Mouse (Mus musculus): ENCODE results near the gene Tmem238. TPM values are rescaled to one million over a fixed set of nuclear protein-coding genes. Genes with fewer than 3 reads are reported as not detected.
A peak's percentile ranks its signal among the peaks of the same experiment; 100 is the strongest.

Gene Tmem238
- polyA plus RNA-seq, 1 experiment from 2014 or later = 8.4 TPM

DNA sequence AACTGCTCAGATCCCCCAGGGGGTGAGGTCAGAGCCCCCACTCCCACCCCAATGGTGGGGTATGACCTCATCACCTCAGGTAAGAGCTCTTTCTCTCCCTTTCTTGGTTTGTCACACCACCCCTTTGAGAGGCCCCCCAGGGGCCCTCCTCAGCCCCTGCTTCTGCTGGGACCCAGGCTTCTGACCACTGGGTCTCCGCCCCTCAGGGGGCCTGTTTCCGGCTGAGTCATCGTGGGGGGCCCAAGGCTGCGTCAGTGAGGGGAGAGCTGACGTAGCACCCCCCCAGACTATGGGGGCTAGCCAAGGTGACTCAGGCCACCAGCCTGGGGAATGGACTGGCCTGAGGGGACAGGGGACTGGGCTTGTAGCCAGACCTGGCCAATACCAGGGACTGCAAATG, 9.5 kb downstream of the Tmem238 start:
- Histone ChIP-seq H3K4me1 (ENCODE audit: control insufficient read depth, low read depth, low read length) (peaks cover 14% of the 10 kb centered on the region), H3K27me3 (ENCODE audit: control insufficient read depth, insufficient read depth, low read depth, low read length) (peaks cover 64% of the 10 kb centered on the region), H3K4me2 (ENCODE audit: low read depth, low read length) (no peak overlapping the region), H3K27ac (ENCODE audit: low read length) (no peak overlapping the region), H3K9me3 (replicated peaks; ENCODE audit: control insufficient read depth, low read length) (no peaks in the 10 kb centered on the region), H3K36me3 (ENCODE audit: control insufficient read depth, insufficient read depth) (no peaks in the 10 kb centered on the region; the same call in 1 of the 2 replicates), H3K4me3 (ENCODE audit: low read depth, low read length) (no peak overlapping the region), H3K9ac (ENCODE audit: low read depth, low read length) (no peak overlapping the region)
- no peak for ATAC-seq (ENCODE audit: low read depth)
- WGBS (ENCODE audit: insufficient replicate concordance) = 7% methylated on average over 5 of the region's 5 CpGs

DNA sequence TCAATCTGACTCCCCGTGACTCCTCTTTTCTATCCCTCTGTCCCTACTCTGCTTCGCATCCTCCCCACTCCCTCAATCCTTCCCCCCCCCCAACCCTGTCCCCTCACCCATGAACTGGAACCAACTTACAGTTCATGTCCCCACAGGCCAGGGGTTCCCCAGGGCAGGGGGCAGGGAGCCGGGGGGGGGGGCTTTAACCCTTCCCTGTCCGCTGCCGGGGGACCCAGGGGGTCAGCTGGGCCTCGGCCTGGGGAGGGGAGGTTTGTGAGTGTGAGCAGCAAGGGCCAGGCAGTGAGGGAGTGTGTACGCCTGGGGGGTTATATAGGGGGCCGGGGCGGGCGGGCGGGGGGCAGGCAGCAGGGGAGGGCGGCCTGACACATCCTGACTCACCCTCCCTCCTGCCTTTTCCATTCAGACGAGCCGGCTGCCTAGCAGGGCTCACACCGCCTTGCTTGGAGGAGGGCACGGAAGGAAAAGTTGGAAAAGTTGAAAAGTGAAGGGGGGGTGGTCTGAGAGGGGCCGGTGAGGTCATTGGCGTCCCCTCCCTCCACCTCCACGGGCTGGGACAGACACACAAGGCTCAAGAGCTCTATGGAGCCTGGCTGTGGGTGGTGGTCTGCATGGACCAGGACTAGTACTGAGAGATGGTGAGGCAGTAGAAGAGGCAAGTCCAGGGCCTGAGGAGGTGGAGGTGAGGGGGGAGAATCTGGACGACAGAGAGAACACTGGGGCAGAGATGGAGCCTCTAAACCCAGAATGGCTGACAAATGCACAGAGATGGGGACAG, 11.4 kb downstream of the Tmem238 start:
- H3K4me3 ChIP-seq (ENCODE audit: low read depth, low read length) = no peak overlapping the region
- peaks cover 4% of the 10 kb centered on the region for H3K4me1 ChIP-seq (ENCODE audit: control insufficient read depth, low read depth, low read length)
- no peaks in the 10 kb centered on the region for H3K9me3 ChIP-seq (replicated peaks; ENCODE audit: control insufficient read depth, low read length)
- WGBS (ENCODE audit: insufficient replicate concordance) = 11% methylated on average over 20 of the region's 20 CpGs
- ATAC-seq (ENCODE audit: low read depth) = no peak
- H3K9ac ChIP-seq (ENCODE audit: low read depth, low read length) = no peak overlapping the region
- no peaks in the 10 kb centered on the region for H3K36me3 ChIP-seq (ENCODE audit: control insufficient read depth, insufficient read depth)
- H3K27me3 ChIP-seq (ENCODE audit: control insufficient read depth, insufficient read depth, low read depth, low read length) = peaks cover 75% of the 10 kb centered on the region
- no peak overlapping the region for H3K27ac ChIP-seq (ENCODE audit: low read length)
- no peak overlapping the region for H3K4me2 ChIP-seq (ENCODE audit: low read depth, low read length)

DNA sequence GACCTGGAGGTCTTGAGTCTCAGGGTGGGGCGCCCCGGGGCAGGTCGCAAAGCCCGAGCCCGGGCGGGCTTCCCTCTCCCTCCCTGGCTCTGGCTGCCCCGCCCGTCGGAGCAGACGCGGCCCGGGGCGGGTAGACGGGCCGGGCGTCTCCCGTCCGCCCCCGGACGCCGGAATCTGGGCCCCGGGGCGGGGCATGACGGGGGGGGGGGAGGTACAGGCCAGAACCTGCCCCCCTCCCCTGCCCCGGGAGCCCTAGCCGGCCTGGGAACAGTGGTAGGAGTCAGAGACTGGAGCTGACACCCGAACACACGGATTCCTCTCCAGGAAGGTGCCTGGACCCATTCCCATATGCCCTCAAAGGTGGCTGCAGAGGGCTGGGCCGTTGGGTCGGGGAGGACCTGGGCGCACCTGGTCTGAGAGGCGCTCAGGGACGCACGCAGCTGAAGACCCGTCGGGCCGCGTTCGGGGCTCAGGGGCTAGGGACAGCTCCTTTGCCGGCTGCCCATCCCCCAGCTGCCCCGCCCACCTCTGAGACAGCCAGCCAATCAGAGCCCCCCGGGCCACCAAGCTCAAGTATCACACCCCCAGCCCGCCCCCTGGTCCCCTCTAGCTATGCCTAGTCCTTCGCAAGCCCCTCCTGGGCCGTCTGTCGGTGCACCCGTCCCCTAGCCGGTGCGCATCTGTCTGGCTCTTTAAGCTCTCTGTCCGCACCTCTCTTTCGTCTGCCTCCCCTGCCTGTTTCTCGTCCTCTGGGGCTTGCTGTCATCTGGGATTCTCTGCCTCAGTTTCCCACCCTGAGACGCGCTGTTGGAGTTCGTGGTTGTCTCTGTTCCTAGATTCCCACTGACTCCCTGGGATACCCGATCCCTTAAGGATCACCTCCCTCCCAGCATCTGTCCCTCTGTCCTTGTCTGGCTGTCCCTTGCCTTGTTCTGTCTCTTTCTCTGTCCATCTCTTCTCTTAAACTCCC, 12.3 kb downstream of the Tmem238 start:
- Histone ChIP-seq H3K4me1 (ENCODE audit: control insufficient read depth, low read depth, low read length) (peaks cover 4% of the 10 kb centered on the region), H3K27me3 (ENCODE audit: control insufficient read depth, insufficient read depth, low read depth, low read length) (peaks cover 73% of the 10 kb centered on the region), H3K27ac (ENCODE audit: low read length) (no peak overlapping the region), H3K4me2 (ENCODE audit: low read depth, low read length) (peak overlapping the region; percentile 54), H3K36me3 (ENCODE audit: control insufficient read depth, insufficient read depth) (no peaks in the 10 kb centered on the region), H3K4me3 (ENCODE audit: low read depth, low read length) (peak overlapping the region; percentile 50), H3K9ac (ENCODE audit: low read depth, low read length) (no peak overlapping the region), H3K9me3 (replicated peaks; ENCODE audit: control insufficient read depth, low read length) (no peaks in the 10 kb centered on the region)
- ATAC-seq (ENCODE audit: low read depth) = peak; percentile 66
- WGBS (ENCODE audit: insufficient replicate concordance) = 1% methylated on average over 41 of the region's 56 CpGs

DNA sequence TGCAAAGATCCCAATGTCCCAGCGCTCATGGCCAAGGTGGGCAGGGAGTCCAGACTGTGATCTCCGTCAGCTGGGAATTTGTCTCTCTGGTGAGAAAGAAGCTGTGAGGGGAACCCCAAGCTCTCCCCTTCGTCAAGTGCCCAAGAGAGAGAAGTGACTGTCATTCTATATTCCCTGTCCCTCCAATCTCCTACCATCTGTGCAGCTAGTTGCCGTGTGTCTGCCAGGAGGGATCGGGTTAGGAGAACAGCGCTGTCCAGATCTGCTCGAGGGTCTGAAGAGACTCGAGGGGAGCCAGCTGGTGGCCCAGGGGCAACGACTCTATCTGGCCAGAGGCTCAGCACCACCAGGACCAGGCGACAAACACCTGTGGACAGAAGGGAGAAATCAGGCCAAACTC, 13.3 kb downstream of the Tmem238 start:
- Histone ChIP-seq H3K27me3 (ENCODE audit: control insufficient read depth, insufficient read depth, low read depth, low read length) (peaks cover 65% of the 10 kb centered on the region), H3K4me3 (ENCODE audit: low read depth, low read length) (no peak overlapping the region)
- 32% methylated on average over 10 of the region's 10 CpGs for WGBS (ENCODE audit: insufficient replicate concordance)

DNA sequence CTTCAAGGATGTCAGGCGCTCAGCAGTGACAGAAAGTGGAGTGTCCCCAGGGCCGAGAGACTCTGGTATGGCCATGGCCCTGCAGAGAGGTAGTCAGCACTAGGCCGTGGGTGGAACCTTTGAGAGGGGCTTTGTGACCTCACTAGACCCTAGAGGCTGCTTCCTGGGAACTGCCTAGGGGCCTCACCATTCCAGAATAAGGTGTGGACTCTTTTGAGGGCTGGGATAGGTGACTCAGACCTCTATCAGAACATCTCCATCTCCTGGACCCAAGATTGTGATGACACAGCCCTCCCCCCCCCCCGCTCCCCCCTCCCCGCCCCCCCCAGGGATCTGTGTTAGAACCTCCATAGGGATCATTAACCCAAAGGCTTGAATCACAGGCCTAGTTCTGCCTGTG, 18.3 kb downstream of the Tmem238 start, which contains the start of gene Fam71e2:
Fam71e2 (minus strand) TSS at position 101 of the 400 bp plus-strand sequence.
- Histone ChIP-seq H3K27me3 (ENCODE audit: control insufficient read depth, insufficient read depth, low read depth, low read length) (peaks cover 27% of the 10 kb centered on the region), H3K9ac (ENCODE audit: low read depth, low read length) (no peak within 1 kb of the TSS), H3K36me3 (ENCODE audit: control insufficient read depth, insufficient read depth) (no peaks in the 10 kb centered on the region), H3K4me1 (ENCODE audit: control insufficient read depth, low read depth, low read length) (no peaks in the 10 kb centered on the region), H3K27ac (ENCODE audit: low read length) (no peak within 1 kb of the TSS), H3K4me3 (ENCODE audit: low read depth, low read length) (no peak within 1 kb of the TSS), H3K9me3 (replicated peaks; ENCODE audit: control insufficient read depth, low read length) (no peaks in the 10 kb centered on the region), H3K4me2 (ENCODE audit: low read depth, low read length) (no peak within 1 kb of the TSS)
- ATAC-seq (ENCODE audit: low read depth) = no peak
- WGBS (ENCODE audit: insufficient replicate concordance) = 58% methylated on average over 3 of the region's 5 CpGs

More for the DNA sequence above, 13.3 kb downstream of the Tmem238 start:
- no peaks in the 10 kb centered on the region for H3K9me3 ChIP-seq (replicated peaks; ENCODE audit: control insufficient read depth, low read length)
- H3K36me3 ChIP-seq (ENCODE audit: control insufficient read depth, insufficient read depth) = no peaks in the 10 kb centered on the region
- H3K27ac ChIP-seq (ENCODE audit: low read length) = no peak overlapping the region
- no peak overlapping the region for H3K9ac ChIP-seq (ENCODE audit: low read depth, low read length)
- ATAC-seq (ENCODE audit: low read depth) = no peak
- H3K4me1 ChIP-seq (ENCODE audit: control insufficient read depth, low read depth, low read length) = peaks cover 4% of the 10 kb centered on the region
- H3K4me2 ChIP-seq (ENCODE audit: low read depth, low read length) = no peak overlapping the region

DNA sequence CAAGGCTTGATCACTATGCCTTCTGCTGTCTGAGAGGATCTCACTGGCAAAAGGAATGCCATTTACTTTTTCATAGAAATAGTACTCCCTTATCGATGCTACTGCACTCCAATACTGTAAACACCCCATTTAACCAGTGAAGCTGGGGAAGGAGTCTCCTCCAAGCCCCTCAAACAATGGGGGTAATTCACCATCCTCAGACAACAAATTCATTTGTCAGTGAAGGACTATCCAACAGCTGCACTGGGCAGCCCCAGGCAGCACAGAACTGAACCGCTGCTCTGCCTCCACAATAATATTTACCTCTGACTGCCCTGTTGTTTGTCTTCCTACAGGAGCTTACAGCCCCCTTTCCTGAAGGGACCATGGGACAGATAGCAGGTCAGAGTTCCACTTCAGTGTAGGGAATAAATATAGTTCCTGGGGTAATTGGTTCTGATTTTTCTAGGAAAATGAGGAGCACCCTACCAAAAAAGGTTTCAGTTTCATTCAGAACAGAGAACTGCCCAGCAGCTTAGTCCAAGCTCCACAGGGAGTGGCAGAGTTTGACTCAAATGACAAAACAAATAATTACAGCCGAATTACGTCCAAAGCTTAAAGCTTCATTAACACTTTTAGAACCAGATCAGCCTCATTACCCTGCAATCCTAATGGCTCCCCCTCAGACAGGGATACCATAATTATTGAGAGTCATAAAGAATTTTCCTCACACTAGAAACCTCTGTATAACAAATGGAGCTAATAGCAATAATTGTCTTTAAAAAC, 24.3 kb downstream of the Tmem238 start:
- WGBS (ENCODE audit: insufficient replicate concordance) = 29% methylated on average over 4 of the region's 4 CpGs
- Histone ChIP-seq H3K4me2 (ENCODE audit: low read depth, low read length) (no peak overlapping the region), H3K36me3 (ENCODE audit: control insufficient read depth, insufficient read depth) (no peaks in the 10 kb centered on the region), H3K4me1 (ENCODE audit: control insufficient read depth, low read depth, low read length) (no peaks in the 10 kb centered on the region), H3K9me3 (replicated peaks; ENCODE audit: control insufficient read depth, low read length) (no peaks in the 10 kb centered on the region), H3K4me3 (ENCODE audit: low read depth, low read length) (no peak overlapping the region), H3K27me3 (ENCODE audit: control insufficient read depth, insufficient read depth, low read depth, low read length) (peaks cover 6% of the 10 kb centered on the region), H3K9ac (ENCODE audit: low read depth, low read length) (no peak overlapping the region), H3K27ac (ENCODE audit: low read length) (no peak overlapping the region)
- ATAC-seq (ENCODE audit: low read depth) = peak; percentile 43

- no peak overlapping the region for H3K9ac ChIP-seq (ENCODE audit: low read depth, low read length)
- H3K27me3 ChIP-seq (ENCODE audit: control insufficient read depth, insufficient read depth, low read depth, low read length) = no peaks in the 10 kb centered on the region
- 22% methylated on average over 1 of the region's 1 CpGs for WGBS (ENCODE audit: insufficient replicate concordance)
- no peaks in the 10 kb centered on the region for H3K4me1 ChIP-seq (ENCODE audit: control insufficient read depth, low read depth, low read length)
- H3K36me3 ChIP-seq (ENCODE audit: control insufficient read depth, insufficient read depth) = no peaks in the 10 kb centered on the region
- H3K9me3 ChIP-seq (replicated peaks; ENCODE audit: control insufficient read depth, low read length) = no peaks in the 10 kb centered on the region
- H3K4me2 ChIP-seq (ENCODE audit: low read depth, low read length) = no peak overlapping the region
- ATAC-seq (ENCODE audit: low read depth) = no peak
- H3K4me3 ChIP-seq (ENCODE audit: low read depth, low read length) = no peak overlapping the region
- no peak overlapping the region for H3K27ac ChIP-seq (ENCODE audit: low read length)
Observed at GRCm38 (mm10) chr7:4759670-4760069, 29.8 kb downstream of the Tmem238 start.

- Histone ChIP-seq H3K4me3 (ENCODE audit: low read depth, low read length) (peak within 1 kb of the TSS; percentile 73), H3K9ac (ENCODE audit: low read depth, low read length) (peak within 1 kb of the TSS; percentile 71), H3K4me2 (ENCODE audit: low read depth, low read length) (peak within 1 kb of the TSS; percentile 85), H3K4me1 (ENCODE audit: control insufficient read depth, low read depth, low read length) (peaks cover 45% of the 10 kb centered on the region), H3K36me3 (ENCODE audit: control insufficient read depth, insufficient read depth) (no peaks in the 10 kb centered on the region), H3K9me3 (replicated peaks; ENCODE audit: control insufficient read depth, low read length) (no peaks in the 10 kb centered on the region), H3K27me3 (ENCODE audit: control insufficient read depth, insufficient read depth, low read depth, low read length) (no peaks in the 10 kb centered on the region), H3K27ac (ENCODE audit: low read length) (peak within 1 kb of the TSS; percentile 89)
- ATAC-seq (ENCODE audit: low read depth) = peak; percentile 85
- WGBS (ENCODE audit: insufficient replicate concordance) = 6% methylated on average over 24 of the region's 24 CpGs
Observed at GRCm38 (mm10) chr7:4752821-4753570, 36.5 kb downstream of the Tmem238 start, which contains the start of gene Cox6b2. TSS of gene Cox6b2 (minus strand) at chr7:4753094.

All from liver, embryonic 16.5 days (tissue).